Mouse (Mus musculus): ENCODE results near the gene Fmnl3. TPM values are rescaled to one million over a fixed set of nuclear protein-coding genes. Genes with fewer than 3 reads are reported as not detected.
"Not testable (repeated sequence)": the region's sequence is repeated elsewhere in the genome, so short reads cannot be mapped to it uniquely, and the experiment has no call there.

The Fmnl3 gene
- total RNA-seq, 2 experiments from 2014 or later, result 19.0 to 22.3 TPM

DNA sequence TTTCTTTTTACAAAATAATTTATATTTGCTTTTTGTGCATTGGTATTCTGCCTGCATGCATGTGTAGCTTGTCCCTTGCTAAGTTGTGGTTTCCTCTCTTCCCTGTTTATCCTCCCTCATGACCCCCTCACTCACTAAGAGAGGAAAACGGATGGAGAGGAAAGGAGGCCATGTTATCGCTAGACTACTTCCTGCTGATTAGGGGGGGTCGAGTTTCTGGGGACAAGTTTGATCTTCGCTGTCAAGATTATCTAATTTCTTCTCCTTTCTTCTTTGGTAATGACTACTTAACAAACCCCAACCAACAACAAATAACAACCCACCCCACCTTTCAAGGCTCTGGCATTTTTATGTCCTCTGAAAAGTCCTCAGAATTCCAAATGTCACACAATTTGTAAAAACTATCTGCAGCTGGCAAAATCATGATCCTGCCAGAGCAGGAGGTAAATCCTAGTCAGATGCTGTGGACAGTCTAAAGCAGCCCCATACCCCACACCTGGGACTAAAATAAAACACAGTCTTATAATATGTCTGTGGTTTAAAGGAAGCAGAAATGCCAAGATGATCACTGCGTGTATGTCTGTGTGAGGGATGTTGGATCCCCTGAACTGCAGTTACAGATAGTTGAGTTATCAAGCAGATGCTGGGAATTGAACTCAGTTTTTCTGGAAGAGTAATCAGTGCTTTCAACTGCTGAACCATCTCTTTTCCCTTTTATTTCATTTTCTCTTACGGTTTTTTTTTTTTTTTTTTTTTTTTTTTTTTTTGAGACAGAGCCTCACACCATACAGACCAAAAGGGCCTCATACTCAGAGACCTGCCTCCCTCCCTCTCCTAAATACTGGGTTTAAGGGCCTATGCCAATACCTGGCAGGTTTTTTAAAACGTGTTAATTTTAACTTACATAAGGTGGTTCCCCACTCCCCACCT lies 20.5 kb upstream of the Fmnl3 start:
- intact Hi-C loops (cut with DNase I), result no loop called here
- no peak for DNase-seq

DNA sequence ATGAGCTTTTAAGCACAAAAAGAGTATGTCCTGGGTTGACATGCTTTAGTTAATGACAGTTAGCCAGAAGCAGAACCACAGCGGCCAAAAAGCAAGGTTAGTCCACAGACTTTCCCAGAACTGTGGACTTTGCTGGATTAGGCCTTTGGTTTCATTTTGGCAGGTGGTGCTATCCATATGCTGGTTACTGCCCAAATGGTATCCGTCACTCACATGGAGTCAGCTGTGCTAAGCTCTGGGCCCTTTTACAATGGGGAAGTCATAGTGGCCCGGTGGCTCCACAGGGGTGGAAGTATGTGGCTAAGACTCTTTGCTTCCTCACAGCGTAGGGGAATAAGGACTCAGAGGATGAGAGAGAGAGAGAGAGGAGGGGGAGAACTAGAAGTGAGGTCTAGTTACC lies 17.7 kb upstream of the Fmnl3 start:
- intact Hi-C loops (cut with DNase I), result no loop called here
- no peak for DNase-seq

DNA sequence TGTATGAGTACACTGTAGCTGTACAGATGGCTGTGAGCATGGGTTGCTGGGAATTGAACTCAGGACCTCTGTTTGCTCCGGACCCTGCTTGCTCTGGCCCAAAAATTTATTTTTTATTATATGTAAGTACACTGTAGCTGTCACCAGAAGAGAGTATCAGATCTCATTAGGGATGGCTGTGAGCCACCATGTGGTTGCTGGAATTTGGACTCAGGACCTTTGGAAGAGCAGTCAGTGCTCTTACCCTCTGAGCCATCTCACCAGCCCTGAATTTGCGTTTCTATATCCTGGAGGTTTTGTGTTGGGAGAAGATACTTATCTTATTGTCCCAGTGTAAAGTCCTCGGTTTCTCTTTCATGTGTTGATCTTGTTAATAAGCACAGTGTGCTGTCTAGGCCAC lies 16.5 kb upstream of the Fmnl3 start:
- intact Hi-C loops (cut with DNase I), result no loop called here
- no peak for DNase-seq

DNA sequence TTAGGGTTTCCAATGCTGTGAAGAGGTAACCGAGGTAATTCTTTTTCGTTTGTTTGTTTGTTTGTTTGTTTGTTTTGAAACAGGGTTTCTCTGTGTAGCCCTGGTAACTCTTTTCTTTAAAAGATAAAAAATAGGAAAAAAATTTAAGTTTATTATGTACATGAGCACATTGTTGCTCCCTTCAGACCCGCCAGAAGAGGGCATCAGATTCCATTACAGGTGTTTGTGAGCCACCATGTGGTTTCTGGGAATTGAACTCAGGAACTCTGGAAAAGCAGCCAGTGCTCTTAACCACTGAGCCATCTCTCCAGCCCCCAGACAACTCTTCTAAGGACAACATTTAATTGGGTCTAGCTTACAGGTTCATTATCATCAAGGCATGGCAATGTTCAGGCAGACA lies 15.8 kb upstream of the Fmnl3 start:
- intact Hi-C loops (cut with DNase I); DNase-seq: not testable (repeated sequence)

DNA sequence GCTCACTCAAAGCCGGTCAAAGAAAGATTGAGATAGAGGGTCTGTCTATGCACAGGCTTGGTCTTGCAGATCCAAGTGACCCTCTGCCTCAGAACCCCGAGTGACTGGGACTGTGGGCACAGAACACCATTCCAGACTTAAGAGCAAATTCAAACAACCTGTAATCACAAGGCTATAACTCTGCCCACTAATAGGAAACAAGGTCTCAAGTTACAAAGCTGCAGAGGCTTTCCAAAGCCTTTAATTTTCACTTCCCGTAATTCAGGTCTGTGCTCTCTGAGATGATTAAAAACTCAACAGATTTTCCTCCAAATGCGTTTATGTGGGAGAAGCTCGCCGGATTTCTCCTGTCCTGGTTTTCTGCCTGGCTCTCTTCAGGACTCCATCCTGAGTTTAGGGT lies 13.8 kb upstream of the Fmnl3 start:
- no peak for DNase-seq
- intact Hi-C loops (cut with DNase I), result no loop called here

DNA sequence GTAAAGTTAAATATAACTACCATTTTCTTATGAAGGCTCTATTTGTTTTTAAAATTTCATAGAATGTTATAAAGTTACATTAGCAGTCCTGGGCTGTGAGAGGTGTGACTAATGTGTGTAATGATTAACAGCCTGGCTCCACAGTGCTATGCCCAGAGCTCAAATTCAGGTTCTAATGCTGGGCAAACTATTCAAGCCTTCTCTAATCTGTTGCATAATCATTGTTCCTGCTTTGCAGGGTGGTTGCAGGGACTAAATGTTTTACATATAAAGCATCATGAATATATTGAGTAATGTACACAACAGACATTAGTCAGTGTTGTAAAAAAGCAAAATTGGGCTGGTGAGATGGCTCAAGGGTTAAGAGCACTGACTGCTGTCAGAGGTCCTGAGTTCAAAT lies 12.6 kb upstream of the Fmnl3 start:
- intact Hi-C loops (cut with DNase I), result no loop called here
- DNase-seq, result no peak

DNA sequence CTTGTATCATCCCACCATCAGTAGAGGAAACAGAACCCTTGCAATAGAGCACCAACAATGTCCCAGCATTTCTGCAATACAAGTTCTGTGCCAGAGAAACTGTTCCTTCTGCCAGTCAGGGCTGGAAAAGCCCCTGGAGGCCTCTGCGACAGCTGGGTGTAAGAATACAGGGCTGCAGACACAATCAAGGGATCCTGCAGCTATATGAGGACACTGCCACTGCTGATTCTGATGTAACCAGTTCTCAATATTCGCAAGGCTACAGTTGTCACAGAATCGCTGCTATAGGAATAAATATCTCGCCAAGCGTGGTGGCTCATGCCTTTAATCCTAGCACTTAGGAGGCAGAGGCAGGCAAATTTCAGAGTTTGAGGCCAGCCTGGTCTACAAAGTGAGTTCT lies 6.0 kb upstream of the Fmnl3 start:
- intact Hi-C loops (cut with DNase I), result no loop called here
- no peak for DNase-seq

DNA sequence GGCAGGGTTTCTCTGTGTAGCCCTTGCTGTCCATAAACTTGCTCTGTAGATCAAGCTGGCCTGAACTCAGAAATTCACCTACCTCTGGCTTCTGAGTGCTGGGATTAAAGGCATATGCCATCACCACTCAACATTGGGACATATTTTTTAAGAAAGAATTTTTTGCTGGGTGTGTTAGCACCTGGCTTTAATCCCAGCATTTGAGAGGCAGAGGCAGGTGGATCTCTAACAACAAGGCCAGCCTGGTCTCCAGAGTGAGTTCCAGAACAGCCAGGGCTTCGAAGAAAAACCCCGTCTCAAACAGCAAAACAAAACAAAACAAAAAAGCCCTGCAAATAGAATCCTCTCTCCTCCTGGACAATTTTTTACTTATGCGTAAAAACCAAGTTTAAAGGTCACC lies 5.3 kb upstream of the Fmnl3 start:
- intact Hi-C loops (cut with DNase I), result no loop called here
- no peak for DNase-seq

DNA sequence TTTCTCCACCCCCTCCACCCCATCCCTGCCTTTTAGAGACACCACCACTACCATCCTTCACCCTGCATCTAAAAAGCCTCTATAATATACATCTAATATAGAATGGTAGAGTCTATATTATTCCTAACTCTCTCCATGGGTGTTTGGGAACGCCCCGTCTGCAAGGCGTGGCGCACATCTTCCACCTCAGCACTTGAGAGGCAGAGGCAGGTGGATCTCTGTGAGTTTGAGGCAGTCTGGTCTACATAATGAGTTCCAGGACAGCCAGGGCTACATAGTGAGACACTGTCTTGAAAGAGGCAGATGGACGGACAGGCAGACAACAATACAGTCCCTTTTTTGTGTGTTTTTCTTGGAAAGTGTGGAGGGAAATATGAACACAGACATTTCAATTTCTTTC lies 4.8 kb upstream of the Fmnl3 start:
- intact Hi-C loops (cut with DNase I), result no loop called here
- DNase-seq, result no peak

DNA sequence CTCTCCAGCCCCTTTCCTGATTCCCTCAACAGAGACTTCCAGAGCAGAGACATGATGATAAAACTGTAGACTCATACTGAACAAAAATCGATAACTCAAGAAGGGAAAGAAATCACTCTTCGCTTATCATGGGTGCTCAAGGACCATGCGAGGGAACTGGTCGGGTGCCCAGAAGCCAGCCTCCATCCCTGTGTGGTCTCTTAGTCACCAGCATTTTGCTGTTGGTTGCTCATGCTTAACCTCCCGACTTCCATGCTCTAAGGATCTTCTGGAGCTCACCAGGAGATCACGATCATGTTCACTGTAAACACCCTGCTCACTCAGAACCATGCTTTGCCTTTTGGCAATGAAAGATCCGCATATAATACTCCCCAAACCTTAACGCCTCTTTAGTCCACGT lies 2.5 kb upstream of the Fmnl3 start:
- DNase-seq, result no peak
- intact Hi-C loops (cut with DNase I), result no loop called here

DNA sequence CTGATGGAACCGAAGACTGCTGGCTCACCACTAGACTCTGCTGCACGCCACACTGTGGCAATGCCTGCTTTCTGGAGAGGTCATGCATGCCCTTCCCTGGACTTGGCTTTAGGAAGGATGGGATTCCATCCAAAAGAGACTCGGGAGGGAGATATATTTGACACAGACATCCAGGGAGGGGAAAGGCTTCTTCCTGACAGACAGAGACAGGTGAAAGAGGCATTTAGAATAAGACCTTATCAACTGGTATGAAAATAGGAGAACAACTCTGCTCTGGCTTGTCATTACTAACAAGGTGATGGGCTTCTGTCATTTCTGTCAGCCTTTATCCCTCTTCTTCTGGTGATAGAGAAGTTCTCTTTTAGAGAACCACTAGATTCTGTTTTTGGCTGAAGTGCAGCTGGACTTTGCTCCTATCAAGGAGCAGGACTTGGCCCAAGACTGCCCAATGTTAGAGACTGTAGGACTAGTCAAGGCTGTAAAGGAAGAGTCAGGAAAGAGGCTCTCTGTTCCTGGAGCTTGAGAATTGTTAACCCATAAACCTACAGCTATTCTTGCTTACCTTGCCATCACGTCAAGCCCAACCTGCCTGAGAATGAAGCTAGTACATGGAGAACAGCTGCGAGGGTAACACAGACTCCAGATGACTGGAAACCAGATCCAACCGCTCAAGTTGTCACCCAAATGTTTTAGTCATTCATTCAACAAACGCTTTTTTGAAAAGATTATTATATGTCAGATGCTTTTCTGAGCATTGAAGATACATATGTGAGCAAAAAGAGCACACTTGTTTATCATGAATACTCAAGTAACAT lies 1.5 kb upstream of the Fmnl3 start:
- intact Hi-C loops (cut with DNase I), result loop anchor here (2.0 kb wide), 1 partner anchor 45 kb away; no protein-coding TSS in a partner anchor
- DNase-seq, result no peak

DNA sequence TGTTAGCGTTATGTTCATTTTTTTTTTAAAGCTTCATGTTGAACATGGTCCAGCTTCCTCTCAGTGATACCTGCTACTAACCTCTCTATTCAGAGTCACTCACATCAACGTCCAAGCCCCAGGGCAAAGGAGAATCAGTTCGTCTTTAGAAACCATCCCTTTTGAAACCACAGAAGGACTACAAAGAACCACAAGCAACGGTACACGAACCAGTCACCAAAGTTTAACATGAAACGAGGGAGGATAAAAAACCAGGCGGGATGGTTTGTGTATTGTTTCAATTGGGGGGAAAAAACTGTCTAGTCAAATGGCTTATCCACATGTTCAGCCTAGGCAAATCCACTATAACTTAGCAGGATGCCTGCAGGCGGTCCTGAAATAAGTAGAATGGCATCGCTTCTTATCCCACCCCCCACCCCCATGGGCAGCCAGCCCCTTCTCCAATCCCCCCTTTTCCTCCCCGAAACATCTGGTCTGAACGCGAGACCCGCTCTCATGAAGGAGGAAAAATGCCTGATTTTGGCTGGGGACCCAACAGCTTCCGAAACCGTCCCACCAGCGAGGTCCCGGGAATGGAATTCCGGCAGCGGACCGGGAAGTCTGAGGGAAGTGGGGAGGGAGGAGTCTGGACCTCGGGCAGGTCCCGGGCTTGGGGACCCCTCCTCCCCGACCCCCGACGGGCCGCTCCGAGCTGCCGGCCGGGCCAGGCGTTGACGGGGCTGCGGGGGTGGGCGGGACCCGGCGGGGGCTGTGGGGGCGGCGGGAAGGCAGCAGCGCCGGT lies 701 bp downstream of the Fmnl3 start:
- peak; percentile 31 to 61 for DNase-seq

DNA sequence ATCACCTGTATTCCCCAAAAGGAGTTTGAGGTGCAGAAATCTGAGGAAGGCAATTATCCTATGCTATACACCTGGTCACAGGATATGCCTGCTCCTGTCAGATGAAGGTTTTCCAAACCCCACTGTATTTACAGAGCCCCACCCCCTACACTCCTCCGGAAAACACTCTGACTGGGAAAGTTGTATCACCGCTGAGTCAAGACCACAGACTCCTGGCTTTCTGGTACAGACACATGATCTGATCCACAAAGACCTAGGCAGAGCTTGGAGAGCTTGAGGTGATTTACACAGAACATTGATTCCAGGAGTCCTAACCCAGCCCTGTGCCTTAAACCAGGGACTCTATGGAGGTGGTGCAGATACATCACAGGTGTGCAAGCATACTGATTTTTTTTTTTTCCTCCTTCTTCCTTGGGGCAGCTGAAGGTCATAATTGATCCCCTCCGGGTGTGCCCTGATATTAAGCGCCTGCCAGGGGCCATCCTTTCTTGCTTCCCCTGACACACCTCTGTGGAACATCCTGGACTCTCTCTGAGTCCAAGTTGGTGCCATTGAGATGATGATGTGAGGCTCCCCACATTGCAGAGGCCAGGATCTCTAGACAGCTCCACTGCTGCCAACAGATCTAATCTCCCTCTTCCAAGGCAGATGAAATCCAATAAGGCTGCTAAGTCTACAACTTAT lies 1.6 kb downstream of the Fmnl3 start:
- intact Hi-C loops (cut with DNase I), result loop anchor here (2.0 kb wide), 2 partner anchors 26 to 34 kb away; no protein-coding TSS in a partner anchor
- DNase-seq, result no peak

More for the DNA sequence above, 701 bp downstream of the Fmnl3 start:
- intact Hi-C loops (cut with DNase I), result loop anchor here (1.0 to 2.0 kb wide), 4 partner anchors 27 to 52 kb away; no protein-coding TSS in a partner anchor

DNA sequence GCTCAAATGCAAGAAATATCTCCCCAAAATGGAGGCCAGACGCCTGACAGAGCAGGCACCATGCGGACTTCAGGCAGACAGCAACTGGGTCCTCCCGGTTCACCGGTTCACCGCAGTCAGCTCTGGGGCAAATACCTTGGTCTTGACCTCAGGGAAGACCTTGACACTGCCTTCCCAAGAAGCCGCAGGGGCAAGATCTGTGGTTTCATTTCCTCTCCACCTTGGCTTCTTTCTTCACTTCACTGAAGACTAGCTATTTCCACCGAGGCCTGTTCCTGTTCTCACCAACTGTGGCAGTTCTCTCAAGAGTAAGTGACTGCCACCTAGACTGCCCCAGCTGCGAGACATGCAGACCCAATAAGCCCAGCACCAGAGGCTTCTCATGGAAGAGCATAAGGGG lies 5.4 kb downstream of the Fmnl3 start:
- DNase-seq, result no peak
- intact Hi-C loops (cut with DNase I), result loop anchor here (2.0 kb wide), 1 partner anchor 14 kb away; no protein-coding TSS in a partner anchor

DNA sequence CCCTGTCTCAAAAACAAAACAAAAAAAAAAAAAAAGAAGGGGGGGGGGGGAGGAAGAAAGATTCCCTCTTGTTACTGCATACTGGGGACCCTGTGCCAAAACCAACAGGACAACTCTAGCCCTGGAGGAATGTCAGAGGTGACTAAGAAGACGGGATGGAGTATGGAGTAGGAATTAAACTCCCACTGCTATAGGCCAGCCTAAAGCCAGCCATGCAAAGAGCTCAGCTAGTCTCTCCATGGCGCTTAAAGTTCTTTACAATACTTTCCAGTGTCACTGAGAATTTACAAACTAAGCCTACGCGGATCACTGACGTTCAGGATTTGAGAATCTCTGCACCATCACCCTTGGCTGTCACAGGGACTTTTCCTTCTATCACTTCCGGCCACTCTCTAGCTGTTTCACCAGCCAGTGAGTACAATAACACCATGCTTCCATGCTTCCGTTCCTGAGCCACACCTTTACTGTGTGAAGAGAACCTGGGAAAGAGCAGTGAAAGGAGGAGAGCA lies 6.2 kb downstream of the Fmnl3 start:
- intact Hi-C loops (cut with DNase I), result loop anchor here (2.0 kb wide), 1 partner anchor 13 kb away; no protein-coding TSS in a partner anchor
- no peak for DNase-seq

DNA sequence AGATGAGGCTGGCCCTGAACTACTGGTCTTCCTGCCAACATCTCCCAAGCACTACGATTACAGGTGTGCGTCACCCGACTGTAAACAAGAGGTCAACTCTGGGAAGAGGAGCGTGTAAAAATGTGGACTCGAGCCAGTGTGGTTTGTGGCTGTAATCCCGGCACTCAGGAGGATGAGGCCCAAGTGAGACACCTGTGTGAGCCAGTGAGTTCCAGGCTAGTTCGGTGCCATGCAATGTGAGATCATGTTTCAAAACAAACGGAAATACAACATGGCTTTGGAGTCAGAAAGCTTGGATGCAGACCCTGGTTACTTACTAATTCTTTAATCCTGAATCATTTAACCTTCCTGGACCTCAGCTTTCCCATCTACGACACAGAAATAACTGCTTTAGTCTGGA lies 11.3 kb downstream of the Fmnl3 start:
- no peak for DNase-seq
- intact Hi-C loops (cut with DNase I), result no loop called here

DNA sequence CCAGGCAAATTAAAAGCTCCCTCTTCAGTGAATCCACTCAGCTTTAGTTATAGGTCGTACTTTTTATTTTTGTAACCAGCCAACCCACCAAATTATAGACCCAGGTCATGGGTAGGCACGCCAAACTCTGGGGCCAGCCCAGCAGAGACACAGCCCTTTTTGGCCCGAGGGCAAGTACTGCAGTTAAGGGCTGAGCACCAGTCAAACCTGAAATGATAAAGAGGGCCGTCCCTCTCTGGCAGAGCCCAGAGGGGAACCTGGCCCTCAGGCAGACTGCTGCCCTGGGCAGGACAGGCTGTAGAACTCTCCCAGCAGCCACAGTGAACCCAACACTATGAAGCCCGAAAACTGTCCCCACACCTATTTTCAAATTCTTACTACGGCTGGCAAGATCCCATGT lies 13.8 kb downstream of the Fmnl3 start:
- intact Hi-C loops (cut with DNase I), result no loop called here

DNA sequence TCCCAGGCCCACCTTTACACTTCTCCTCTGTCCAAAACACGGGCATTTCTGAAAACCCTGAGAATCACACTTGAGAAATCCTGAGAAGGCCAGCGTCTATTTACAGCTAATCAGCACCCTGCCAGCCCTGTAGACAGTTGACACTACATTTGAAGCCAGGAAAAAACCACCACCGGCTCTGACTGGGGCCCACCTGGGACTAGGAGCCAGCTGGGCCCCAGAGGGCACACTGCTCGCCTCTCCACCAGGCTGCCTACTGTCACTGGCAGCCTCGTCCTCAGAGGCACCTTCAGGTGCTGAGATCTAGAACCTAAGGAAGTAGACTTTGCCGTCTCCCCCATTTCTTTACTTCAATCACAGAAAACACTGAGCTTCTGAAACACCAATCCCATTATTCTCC lies 14.6 kb downstream of the Fmnl3 start:
- intact Hi-C loops (cut with DNase I), result no loop called here
- no peak for DNase-seq

More for the DNA sequence above, 13.8 kb downstream of the Fmnl3 start:
- no peak for DNase-seq

DNA sequence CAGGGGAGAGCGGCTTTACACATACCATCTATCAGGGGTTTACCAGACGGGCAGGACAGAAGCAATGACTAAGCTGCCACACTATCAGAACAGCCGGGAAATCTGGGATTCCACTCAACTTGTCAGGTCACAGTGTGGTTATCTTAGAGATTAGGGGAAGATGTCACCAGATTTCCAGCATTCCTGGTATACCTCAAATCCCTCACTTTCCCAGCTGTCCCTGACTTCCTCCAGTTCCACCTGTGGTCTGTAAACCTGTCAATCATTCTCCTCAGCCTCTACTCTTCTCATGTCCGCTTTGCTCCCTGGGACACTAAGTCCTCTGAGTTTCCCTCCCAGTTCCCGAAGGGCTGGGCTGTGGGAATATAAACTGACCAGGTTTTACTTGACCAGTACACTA lies 18.0 kb downstream of the Fmnl3 start:
- DNase-seq, result no peak
- intact Hi-C loops (cut with DNase I), result no loop called here

DNA sequence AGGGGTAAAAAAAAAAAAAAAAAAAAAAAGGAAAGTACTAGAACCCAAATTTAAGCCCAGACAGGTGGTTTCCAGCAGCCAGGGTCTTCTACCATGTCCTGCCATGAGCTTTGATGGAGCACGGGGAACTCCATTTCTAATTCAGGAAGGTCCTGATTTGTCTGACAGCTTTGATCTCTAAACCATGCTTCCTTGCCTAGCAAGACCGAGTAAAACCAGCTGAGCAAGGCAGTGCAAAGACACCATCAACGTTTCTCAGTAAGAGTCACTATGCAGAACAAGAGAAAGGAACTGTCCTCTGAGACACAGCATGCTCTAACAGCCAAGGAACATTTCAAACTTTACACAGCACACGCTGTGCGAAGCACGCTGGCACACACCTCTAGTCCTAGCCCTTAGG lies 18.7 kb downstream of the Fmnl3 start:
- intact Hi-C loops (cut with DNase I), result loop anchor here (2.0 kb wide), 1 partner anchor 13 kb away; no protein-coding TSS in a partner anchor
- no peak for DNase-seq

Measured in heart, postnatal 36 days (tissue).